Mouse (Mus musculus): Measurements from ENCODE around the gene Jade2. TPM values are rescaled to one million over a fixed set of nuclear protein-coding genes. Genes with fewer than 3 reads are reported as not detected.

The Jade2 gene
- polyA plus RNA-seq, 1 experiment from 2014 or later: 0.34 TPM

DNA sequence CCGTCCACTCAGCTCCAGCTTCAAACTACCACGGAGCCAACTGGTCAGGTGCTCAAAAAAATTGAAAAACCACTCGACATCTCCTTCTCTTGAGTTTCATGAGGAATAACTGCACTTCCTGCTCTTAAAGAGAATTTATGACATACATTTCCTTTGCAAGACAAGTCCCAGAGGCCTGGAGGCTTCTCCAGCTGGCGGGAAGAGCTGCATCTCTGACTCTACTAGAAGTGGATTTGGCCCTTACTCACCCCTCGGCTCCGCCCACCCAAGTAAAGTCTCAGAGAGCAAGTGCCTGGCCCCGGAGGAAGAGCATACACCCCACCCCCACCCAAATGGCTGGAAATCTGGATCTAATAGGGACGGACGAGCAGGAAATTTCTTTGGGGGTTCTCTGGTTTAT, 16.3 kb downstream of the Jade2 start:
- ATAC-seq (ENCODE audit: low FRiP score): no peak
- Histone ChIP-seq H3K4me2 (replicated peaks; ENCODE audit: low read depth, low read length) (no peak overlapping the region), H3K36me3 (ENCODE audit: control insufficient read depth, insufficient read depth, low read length) (no peaks in the 10 kb centered on the region), H3K9ac (ENCODE audit: low read depth, low read length) (no peak overlapping the region), H3K4me1 (replicated peaks; ENCODE audit: control insufficient read depth, insufficient read depth, low read length) (no peaks in the 10 kb centered on the region), H3K9me3 (ENCODE audit: control insufficient read depth, low read length) (no peaks in the 10 kb centered on the region), H3K27ac (ENCODE audit: low read depth, low read length) (no peak overlapping the region), H3K4me3 (ENCODE audit: low read depth, low read length) (no peak overlapping the region), H3K27me3 (ENCODE audit: control insufficient read depth, insufficient read depth, low read length) (no peaks in the 10 kb centered on the region)
- WGBS: 80% methylated on average over 9 of the region's 9 CpGs
- DNase-seq (ENCODE audit: low spot score): no peak

GRCm38 (mm10) chr11:51840657-51841056, 16.8 kb downstream of the Jade2 start:
- H3K4me1 ChIP-seq (replicated peaks; ENCODE audit: control insufficient read depth, insufficient read depth, low read length): no peaks in the 10 kb centered on the region
- 90% methylated on average over 9 of the region's 9 CpGs for WGBS

GRCm38 (mm10) chr11:51839973-51840372, 17.5 kb downstream of the Jade2 start:
- DNase-seq (ENCODE audit: low spot score): no peak
- H3K36me3 ChIP-seq (ENCODE audit: control insufficient read depth, insufficient read depth, low read length): no peaks in the 10 kb centered on the region
- H3K4me1 ChIP-seq (replicated peaks; ENCODE audit: control insufficient read depth, insufficient read depth, low read length): no peaks in the 10 kb centered on the region
- H3K4me2 ChIP-seq (replicated peaks; ENCODE audit: low read depth, low read length): no peak overlapping the region
- no peaks in the 10 kb centered on the region for H3K27me3 ChIP-seq (ENCODE audit: control insufficient read depth, insufficient read depth, low read length)
- no peak for ATAC-seq (ENCODE audit: low FRiP score)
- no peak overlapping the region for H3K4me3 ChIP-seq (ENCODE audit: low read depth, low read length)
- WGBS: 87% methylated on average over 11 of the region's 11 CpGs
- H3K9ac ChIP-seq (ENCODE audit: low read depth, low read length): no peak overlapping the region
- H3K27ac ChIP-seq (ENCODE audit: low read depth, low read length): no peak overlapping the region
- no peaks in the 10 kb centered on the region for H3K9me3 ChIP-seq (ENCODE audit: control insufficient read depth, low read length)

More at GRCm38 (mm10) chr11:51840657-51841056, 16.8 kb downstream of the Jade2 start:
- Histone ChIP-seq H3K9ac (ENCODE audit: low read depth, low read length) (no peak overlapping the region), H3K36me3 (ENCODE audit: control insufficient read depth, insufficient read depth, low read length) (no peaks in the 10 kb centered on the region), H3K9me3 (ENCODE audit: control insufficient read depth, low read length) (no peaks in the 10 kb centered on the region), H3K4me2 (replicated peaks; ENCODE audit: low read depth, low read length) (no peak overlapping the region), H3K27me3 (ENCODE audit: control insufficient read depth, insufficient read depth, low read length) (no peaks in the 10 kb centered on the region), H3K27ac (ENCODE audit: low read depth, low read length) (no peak overlapping the region), H3K4me3 (ENCODE audit: low read depth, low read length) (no peak overlapping the region)
- no peak for ATAC-seq (ENCODE audit: low FRiP score)
- no peak for DNase-seq (ENCODE audit: low spot score)

GRCm38 (mm10) chr11:51839106-51839505, 18.3 kb downstream of the Jade2 start:
- no peak overlapping the region for H3K27ac ChIP-seq (ENCODE audit: low read depth, low read length)
- no peak overlapping the region for H3K4me3 ChIP-seq (ENCODE audit: low read depth, low read length)
- ATAC-seq (ENCODE audit: low FRiP score) (no peak), DNase-seq (ENCODE audit: low spot score) (no peak)
- H3K36me3 ChIP-seq (ENCODE audit: control insufficient read depth, insufficient read depth, low read length): no peaks in the 10 kb centered on the region
- no peaks in the 10 kb centered on the region for H3K27me3 ChIP-seq (ENCODE audit: control insufficient read depth, insufficient read depth, low read length)
- H3K9me3 ChIP-seq (ENCODE audit: control insufficient read depth, low read length): no peaks in the 10 kb centered on the region
- H3K4me1 ChIP-seq (replicated peaks; ENCODE audit: control insufficient read depth, insufficient read depth, low read length): no peaks in the 10 kb centered on the region
- no peak overlapping the region for H3K9ac ChIP-seq (ENCODE audit: low read depth, low read length)
- 74% methylated on average over 2 of the region's 2 CpGs for WGBS
- no peak overlapping the region for H3K4me2 ChIP-seq (replicated peaks; ENCODE audit: low read depth, low read length)

- no peak overlapping the region for H3K4me3 ChIP-seq (ENCODE audit: low read depth, low read length)
- no peak for ATAC-seq (ENCODE audit: low FRiP score)
- no peak overlapping the region for H3K4me2 ChIP-seq (replicated peaks; ENCODE audit: low read depth, low read length)
- H3K9ac ChIP-seq (ENCODE audit: low read depth, low read length): no peak overlapping the region
- H3K9me3 ChIP-seq (ENCODE audit: control insufficient read depth, low read length): no peaks in the 10 kb centered on the region
- H3K36me3 ChIP-seq (ENCODE audit: control insufficient read depth, insufficient read depth, low read length): no peaks in the 10 kb centered on the region
- no peaks in the 10 kb centered on the region for H3K27me3 ChIP-seq (ENCODE audit: control insufficient read depth, insufficient read depth, low read length)
- no peak overlapping the region for H3K27ac ChIP-seq (ENCODE audit: low read depth, low read length)
- 74% methylated on average over 8 of the region's 8 CpGs for WGBS
- DNase-seq (ENCODE audit: low spot score): no peak
- no peaks in the 10 kb centered on the region for H3K4me1 ChIP-seq (replicated peaks; ENCODE audit: control insufficient read depth, insufficient read depth, low read length)
Measured at GRCm38 (mm10) chr11:51837164-51838153, 20.0 kb downstream of the Jade2 start.

DNA sequence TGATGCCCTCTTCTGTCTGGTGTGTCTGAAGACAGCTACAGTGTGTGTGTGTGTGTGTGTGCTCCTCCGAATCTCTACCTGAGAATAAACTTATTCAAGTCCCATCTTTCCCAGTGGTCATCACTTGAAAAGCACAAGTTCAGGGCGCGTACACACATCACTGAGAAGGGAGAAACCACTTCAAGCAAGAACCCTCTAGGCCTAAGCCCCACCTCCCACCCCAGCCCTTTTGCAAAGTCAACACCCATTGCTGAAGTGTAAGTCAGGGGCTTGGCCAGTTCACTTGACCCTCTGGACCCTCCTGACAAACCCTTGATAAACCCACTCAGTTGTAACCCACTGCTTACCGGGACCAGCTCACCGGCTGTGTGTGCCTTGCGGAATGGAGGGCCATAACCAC, 20.9 kb downstream of the Jade2 start:
- WGBS: 94% methylated on average over 6 of the region's 6 CpGs
- Histone ChIP-seq H3K9ac (ENCODE audit: low read depth, low read length) (no peak overlapping the region), H3K9me3 (ENCODE audit: control insufficient read depth, low read length) (no peaks in the 10 kb centered on the region), H3K27ac (ENCODE audit: low read depth, low read length) (no peak overlapping the region), H3K4me1 (replicated peaks; ENCODE audit: control insufficient read depth, insufficient read depth, low read length) (no peaks in the 10 kb centered on the region), H3K4me3 (ENCODE audit: low read depth, low read length) (no peak overlapping the region), H3K4me2 (replicated peaks; ENCODE audit: low read depth, low read length) (no peak overlapping the region), H3K27me3 (ENCODE audit: control insufficient read depth, insufficient read depth, low read length) (no peaks in the 10 kb centered on the region), H3K36me3 (ENCODE audit: control insufficient read depth, insufficient read depth, low read length) (no peaks in the 10 kb centered on the region)
- ATAC-seq (ENCODE audit: low FRiP score): no peak
- DNase-seq (ENCODE audit: low spot score): no peak

DNA sequence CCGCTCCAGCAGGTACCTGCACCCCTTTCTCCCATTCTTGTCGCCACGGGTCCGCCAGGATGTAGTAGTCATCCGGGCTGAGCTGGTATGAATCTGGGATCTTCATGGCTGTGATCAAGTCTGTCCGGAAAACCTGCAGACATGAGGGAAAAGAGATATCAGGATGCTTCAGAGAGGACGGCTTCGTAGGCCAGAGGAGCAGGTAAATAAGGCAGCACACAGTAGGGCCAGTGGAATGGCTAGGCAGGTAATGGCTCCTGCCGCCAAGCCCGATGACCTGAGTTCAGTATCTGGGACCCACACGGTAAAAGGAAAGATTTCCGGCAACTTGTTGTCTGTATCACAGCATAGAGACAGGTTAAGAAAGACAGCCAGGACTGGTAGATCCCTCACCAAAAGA, 21.9 kb downstream of the Jade2 start:
- Histone ChIP-seq H3K9me3 (ENCODE audit: control insufficient read depth, low read length) (no peaks in the 10 kb centered on the region), H3K27ac (ENCODE audit: low read depth, low read length) (no peak overlapping the region), H3K4me2 (replicated peaks; ENCODE audit: low read depth, low read length) (no peak overlapping the region), H3K4me1 (replicated peaks; ENCODE audit: control insufficient read depth, insufficient read depth, low read length) (no peaks in the 10 kb centered on the region), H3K9ac (ENCODE audit: low read depth, low read length) (no peak overlapping the region), H3K36me3 (ENCODE audit: control insufficient read depth, insufficient read depth, low read length) (no peaks in the 10 kb centered on the region), H3K4me3 (ENCODE audit: low read depth, low read length) (no peak overlapping the region), H3K27me3 (ENCODE audit: control insufficient read depth, insufficient read depth, low read length) (no peaks in the 10 kb centered on the region)
- no peak for ATAC-seq (ENCODE audit: low FRiP score)
- WGBS: 94% methylated on average over 12 of the region's 12 CpGs
- DNase-seq (ENCODE audit: low spot score): no peak

DNA sequence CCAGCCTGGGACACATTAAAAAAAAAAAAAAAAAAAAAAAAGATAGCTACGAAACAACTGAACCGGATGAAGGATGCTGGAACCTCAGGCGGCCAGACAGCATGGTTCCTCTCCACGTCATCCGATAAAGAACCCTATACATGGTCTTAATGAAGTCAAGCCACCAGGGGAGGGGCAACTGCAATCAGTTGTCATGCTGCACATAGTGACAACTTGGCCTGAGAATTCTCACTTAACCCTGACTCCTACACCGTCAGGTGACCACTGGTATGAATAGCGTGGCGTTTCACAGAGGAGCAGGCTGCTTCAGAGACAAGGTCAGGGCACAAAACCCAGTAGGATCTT, 23.4 kb downstream of the Jade2 start:
- ATAC-seq (ENCODE audit: low FRiP score) (no peak), DNase-seq (ENCODE audit: low spot score) (no peak)
- Histone ChIP-seq H3K27ac (ENCODE audit: low read depth, low read length) (no peak overlapping the region), H3K9ac (ENCODE audit: low read depth, low read length) (no peak overlapping the region), H3K4me2 (replicated peaks; ENCODE audit: low read depth, low read length) (no peak overlapping the region), H3K9me3 (ENCODE audit: control insufficient read depth, low read length) (no peaks in the 10 kb centered on the region), H3K36me3 (ENCODE audit: control insufficient read depth, insufficient read depth, low read length) (no peaks in the 10 kb centered on the region), H3K4me1 (replicated peaks; ENCODE audit: control insufficient read depth, insufficient read depth, low read length) (no peaks in the 10 kb centered on the region), H3K27me3 (ENCODE audit: control insufficient read depth, insufficient read depth, low read length) (no peaks in the 10 kb centered on the region), H3K4me3 (ENCODE audit: low read depth, low read length) (no peak overlapping the region)
- 88% methylated on average over 8 of the region's 8 CpGs for WGBS

DNA sequence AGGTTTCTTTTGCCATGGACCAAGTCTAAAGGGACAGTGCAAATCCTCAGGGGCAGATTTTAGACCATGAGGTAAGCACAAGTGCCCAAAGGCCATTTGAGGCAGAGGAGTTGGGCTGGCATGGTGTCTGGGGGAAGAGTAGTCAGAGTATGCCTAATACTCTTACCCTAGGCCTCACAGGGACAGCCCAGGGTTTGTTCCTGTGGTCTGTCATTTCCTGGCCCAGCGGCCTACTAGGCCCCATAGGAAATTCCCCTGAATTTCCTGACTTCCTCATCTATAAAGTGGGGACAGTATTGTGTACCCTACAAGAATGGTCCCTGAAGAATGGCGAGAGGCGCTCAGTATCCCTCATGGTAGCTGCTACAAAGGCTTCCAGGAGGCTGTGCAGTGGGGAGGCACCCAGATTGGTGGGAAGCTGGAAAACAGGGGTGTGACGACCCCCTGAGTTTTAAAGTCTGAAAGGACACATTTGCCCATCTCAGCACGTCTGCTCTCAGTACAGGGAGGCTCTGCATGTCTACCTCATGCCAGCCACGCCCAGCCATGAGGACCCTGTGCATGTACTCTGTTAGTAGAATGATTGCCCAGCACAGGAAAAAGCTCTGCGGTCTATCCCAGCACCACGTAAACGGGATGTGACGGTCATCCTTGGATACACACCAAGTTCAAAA, 23.9 kb downstream of the Jade2 start:
- Histone ChIP-seq H3K4me2 (replicated peaks; ENCODE audit: low read depth, low read length) (no peak overlapping the region), H3K36me3 (ENCODE audit: control insufficient read depth, insufficient read depth, low read length) (no peaks in the 10 kb centered on the region), H3K27me3 (ENCODE audit: control insufficient read depth, insufficient read depth, low read length) (no peaks in the 10 kb centered on the region), H3K4me1 (replicated peaks; ENCODE audit: control insufficient read depth, insufficient read depth, low read length) (no peaks in the 10 kb centered on the region), H3K9ac (ENCODE audit: low read depth, low read length) (no peak overlapping the region), H3K27ac (ENCODE audit: low read depth, low read length) (no peak overlapping the region), H3K9me3 (ENCODE audit: control insufficient read depth, low read length) (no peaks in the 10 kb centered on the region), H3K4me3 (ENCODE audit: low read depth, low read length) (no peak overlapping the region)
- ATAC-seq (ENCODE audit: low FRiP score) (no peak), DNase-seq (ENCODE audit: low spot score) (no peak)
- WGBS: 87% methylated on average over 10 of the region's 10 CpGs
